Mouse (Mus musculus): ENCODE results near the gene Naa10.

- TF ChIP-seq CTCF (IDR thresholded peaks at IDR 0.05; ENCODE audit: low read depth) = no peak
- no peak for TF ChIP-seq EP300 (IDR thresholded peaks at IDR 0.05; ENCODE audit: low read depth)
These were observed at the start of gene Naa10, which contains the start of gene Arhgap4 for GRCm38 (mm10) chrX:73921823-73922549.
